Mouse (Mus musculus): ENCODE results near the gene Serpina5. TPM values are rescaled to one million over a fixed set of nuclear protein-coding genes. Genes with fewer than 3 reads are reported as not detected.
A peak's percentile ranks its signal among the peaks of the same experiment; 100 is the strongest.

The Serpina5 gene
- polyA plus RNA-seq, 1 experiment from 2014 or later, result not detected

GRCm38 (mm10) chr12:104127696-104128095 lies 26.8 kb downstream of the Serpina5 start, which contains the start of gene Serpina3b:
Gene Serpina3b (plus strand): TSS chr12:104127996.
- ATAC-seq (ENCODE audit: insufficient number of reproducible peaks, insufficient read depth, low FRiP score, low read depth), result no peak
- no peaks in the 10 kb centered on the region for H3K27me3 ChIP-seq (ENCODE audit: control insufficient read depth, insufficient read depth, low read length)
- H3K4me3 ChIP-seq (ENCODE audit: control insufficient read depth in 1 of 2, insufficient read depth in 1 of 2, low read depth in 1 of 2, low read length in 2 of 2), result no peak within 1 kb of the TSS
- no peak within 1 kb of the TSS for H3K9ac ChIP-seq (ENCODE audit: low read length)
- no peaks in the 10 kb centered on the region for H3K9me3 ChIP-seq (ENCODE audit: control insufficient read depth, low read length)
- no peak within 1 kb of the TSS for H3K27ac ChIP-seq (replicated peaks in 1 of 2; ENCODE audit: control insufficient read depth in 1 of 2, insufficient read depth in 1 of 2, low read depth in 2 of 2, low read length in 2 of 2)
- H3K36me3 ChIP-seq (ENCODE audit: control insufficient read depth, insufficient read depth, low read length), result no peaks in the 10 kb centered on the region
- no peak within 1 kb of the TSS for H3K4me2 ChIP-seq (ENCODE audit: low read length)
- H3K4me1 ChIP-seq (ENCODE audit: control insufficient read depth in 2 of 2, insufficient read depth in 2 of 2, low read length in 2 of 2), result peaks cover 3 to 9% of the 10 kb centered on the region in 2 experiments; a peak in 2 of 4 replicates
- 75% methylated on average over 5 of the region's 5 CpGs for WGBS

- no peak overlapping the region for H3K4me2 ChIP-seq (ENCODE audit: low read length)
- H3K27ac ChIP-seq (replicated peaks in 1 of 2; ENCODE audit: control insufficient read depth in 1 of 2, insufficient read depth in 1 of 2, low read depth in 2 of 2, low read length in 2 of 2), result peak overlapping the region in 1 of 2 experiments; percentile 46; a peak in 1 of 4 replicates
- no peaks in the 10 kb centered on the region for H3K36me3 ChIP-seq (ENCODE audit: control insufficient read depth, insufficient read depth, low read length)
- H3K27me3 ChIP-seq (ENCODE audit: control insufficient read depth, insufficient read depth, low read length), result no peaks in the 10 kb centered on the region
- no peak overlapping the region for H3K4me3 ChIP-seq (ENCODE audit: control insufficient read depth in 1 of 2, insufficient read depth in 1 of 2, low read depth in 1 of 2, low read length in 2 of 2)
- ATAC-seq (ENCODE audit: insufficient number of reproducible peaks, insufficient read depth, low FRiP score, low read depth), result no peak
- H3K4me1 ChIP-seq (ENCODE audit: control insufficient read depth in 2 of 2, insufficient read depth in 2 of 2, low read length in 2 of 2), result peaks cover 3 to 5% of the 10 kb centered on the region in 2 experiments; a peak in 2 of 4 replicates
- no peak overlapping the region for H3K9ac ChIP-seq (ENCODE audit: low read length)
- H3K9me3 ChIP-seq (ENCODE audit: control insufficient read depth, low read length), result no peaks in the 10 kb centered on the region
Observed at GRCm38 (mm10) chr12:104131041-104131440, 30.1 kb downstream of the Serpina5 start.

- no peaks in the 10 kb centered on the region for H3K4me1 ChIP-seq (ENCODE audit: control insufficient read depth in 2 of 2, insufficient read depth in 2 of 2, low read length in 2 of 2)
- no peaks in the 10 kb centered on the region for H3K36me3 ChIP-seq (ENCODE audit: control insufficient read depth, insufficient read depth, low read length)
- H3K27ac ChIP-seq (replicated peaks in 1 of 2; ENCODE audit: control insufficient read depth in 1 of 2, insufficient read depth in 1 of 2, low read depth in 2 of 2, low read length in 2 of 2), result no peak overlapping the region
- no peaks in the 10 kb centered on the region for H3K27me3 ChIP-seq (ENCODE audit: control insufficient read depth, insufficient read depth, low read length)
- H3K4me3 ChIP-seq (ENCODE audit: control insufficient read depth in 1 of 2, insufficient read depth in 1 of 2, low read depth in 1 of 2, low read length in 2 of 2), result no peak overlapping the region
- no peak for ATAC-seq (ENCODE audit: insufficient number of reproducible peaks, insufficient read depth, low FRiP score, low read depth)
- H3K4me2 ChIP-seq (ENCODE audit: low read length), result no peak overlapping the region
- no peak overlapping the region for H3K9ac ChIP-seq (ENCODE audit: low read length)
- 69% methylated on average over 2 of the region's 2 CpGs for WGBS
- H3K9me3 ChIP-seq (ENCODE audit: control insufficient read depth, low read length), result no peaks in the 10 kb centered on the region
Observed at GRCm38 (mm10) chr12:104138216-104138615, 37.3 kb downstream of the Serpina5 start.

GRCm38 (mm10) chr12:104140543-104141103 lies 39.7 kb downstream of the Serpina5 start:
- 83% methylated on average over 4 of the region's 4 CpGs for WGBS
- no peak overlapping the region for H3K27ac ChIP-seq (replicated peaks in 1 of 2; ENCODE audit: control insufficient read depth in 1 of 2, insufficient read depth in 1 of 2, low read depth in 2 of 2, low read length in 2 of 2)
- H3K4me2 ChIP-seq (ENCODE audit: low read length), result no peak overlapping the region

GRCm38 (mm10) chr12:104141506-104141905 lies 40.6 kb downstream of the Serpina5 start:
- WGBS, result 56% methylated on average over 1 of the region's 1 CpGs
- Histone ChIP-seq H3K4me3 (ENCODE audit: control insufficient read depth in 1 of 2, insufficient read depth in 1 of 2, low read depth in 1 of 2, low read length in 2 of 2) (no peak overlapping the region), H3K4me2 (ENCODE audit: low read length) (no peak overlapping the region), H3K4me1 (ENCODE audit: control insufficient read depth in 2 of 2, insufficient read depth in 2 of 2, low read length in 2 of 2) (no peaks in the 10 kb centered on the region), H3K27me3 (ENCODE audit: control insufficient read depth, insufficient read depth, low read length) (no peaks in the 10 kb centered on the region), H3K36me3 (ENCODE audit: control insufficient read depth, insufficient read depth, low read length) (no peaks in the 10 kb centered on the region), H3K9ac (ENCODE audit: low read length) (no peak overlapping the region), H3K27ac (replicated peaks in 1 of 2; ENCODE audit: control insufficient read depth in 1 of 2, insufficient read depth in 1 of 2, low read depth in 2 of 2, low read length in 2 of 2) (no peak overlapping the region), H3K9me3 (ENCODE audit: control insufficient read depth, low read length) (no peaks in the 10 kb centered on the region)
- ATAC-seq (ENCODE audit: insufficient number of reproducible peaks, insufficient read depth, low FRiP score, low read depth), result no peak

More at GRCm38 (mm10) chr12:104140543-104141103, 39.7 kb downstream of the Serpina5 start:
- H3K9ac ChIP-seq (ENCODE audit: low read length), result no peak overlapping the region
- H3K4me3 ChIP-seq (ENCODE audit: control insufficient read depth in 1 of 2, insufficient read depth in 1 of 2, low read depth in 1 of 2, low read length in 2 of 2), result no peak overlapping the region
- H3K27me3 ChIP-seq (ENCODE audit: control insufficient read depth, insufficient read depth, low read length), result no peaks in the 10 kb centered on the region
- no peaks in the 10 kb centered on the region for H3K9me3 ChIP-seq (ENCODE audit: control insufficient read depth, low read length)
- no peaks in the 10 kb centered on the region for H3K4me1 ChIP-seq (ENCODE audit: control insufficient read depth in 2 of 2, insufficient read depth in 2 of 2, low read length in 2 of 2)
- no peak for ATAC-seq (ENCODE audit: insufficient number of reproducible peaks, insufficient read depth, low FRiP score, low read depth)
- no peaks in the 10 kb centered on the region for H3K36me3 ChIP-seq (ENCODE audit: control insufficient read depth, insufficient read depth, low read length)

- Histone ChIP-seq H3K9ac (ENCODE audit: low read length) (no peak overlapping the region), H3K27me3 (ENCODE audit: control insufficient read depth, insufficient read depth, low read length) (no peaks in the 10 kb centered on the region), H3K4me3 (ENCODE audit: control insufficient read depth in 1 of 2, insufficient read depth in 1 of 2, low read depth in 1 of 2, low read length in 2 of 2) (no peak overlapping the region), H3K4me1 (ENCODE audit: control insufficient read depth in 2 of 2, insufficient read depth in 2 of 2, low read length in 2 of 2) (no peaks in the 10 kb centered on the region), H3K9me3 (ENCODE audit: control insufficient read depth, low read length) (no peaks in the 10 kb centered on the region), H3K4me2 (ENCODE audit: low read length) (no peak overlapping the region), H3K36me3 (ENCODE audit: control insufficient read depth, insufficient read depth, low read length) (no peaks in the 10 kb centered on the region), H3K27ac (replicated peaks in 1 of 2; ENCODE audit: control insufficient read depth in 1 of 2, insufficient read depth in 1 of 2, low read depth in 2 of 2, low read length in 2 of 2) (no peak overlapping the region)
- 44% methylated on average over 1 of the region's 1 CpGs for WGBS
- no peak for ATAC-seq (ENCODE audit: insufficient number of reproducible peaks, insufficient read depth, low FRiP score, low read depth)
Observed at GRCm38 (mm10) chr12:104142427-104142826, 41.5 kb downstream of the Serpina5 start.

GRCm38 (mm10) chr12:104143286-104143685 lies 42.4 kb downstream of the Serpina5 start:
- no peak overlapping the region for H3K27ac ChIP-seq (replicated peaks in 1 of 2; ENCODE audit: control insufficient read depth in 1 of 2, insufficient read depth in 1 of 2, low read depth in 2 of 2, low read length in 2 of 2)
- H3K4me2 ChIP-seq (ENCODE audit: low read length), result no peak overlapping the region
- 39% methylated on average over 1 of the region's 1 CpGs for WGBS
- no peak overlapping the region for H3K9ac ChIP-seq (ENCODE audit: low read length)
- no peak for ATAC-seq (ENCODE audit: insufficient number of reproducible peaks, insufficient read depth, low FRiP score, low read depth)
- no peaks in the 10 kb centered on the region for H3K9me3 ChIP-seq (ENCODE audit: control insufficient read depth, low read length)
- no peaks in the 10 kb centered on the region for H3K27me3 ChIP-seq (ENCODE audit: control insufficient read depth, insufficient read depth, low read length)
- no peaks in the 10 kb centered on the region for H3K4me1 ChIP-seq (ENCODE audit: control insufficient read depth in 2 of 2, insufficient read depth in 2 of 2, low read length in 2 of 2)
- no peak overlapping the region for H3K4me3 ChIP-seq (ENCODE audit: control insufficient read depth in 1 of 2, insufficient read depth in 1 of 2, low read depth in 1 of 2, low read length in 2 of 2)
- no peaks in the 10 kb centered on the region for H3K36me3 ChIP-seq (ENCODE audit: control insufficient read depth, insufficient read depth, low read length)

GRCm38 (mm10) chr12:104145571-104145970 lies 44.7 kb downstream of the Serpina5 start:
- no peak overlapping the region for H3K9ac ChIP-seq (ENCODE audit: low read length)
- no peaks in the 10 kb centered on the region for H3K27me3 ChIP-seq (ENCODE audit: control insufficient read depth, insufficient read depth, low read length)
- no peaks in the 10 kb centered on the region for H3K9me3 ChIP-seq (ENCODE audit: control insufficient read depth, low read length)
- no peak overlapping the region for H3K4me3 ChIP-seq (ENCODE audit: control insufficient read depth in 1 of 2, insufficient read depth in 1 of 2, low read depth in 1 of 2, low read length in 2 of 2)
- no peak overlapping the region for H3K4me2 ChIP-seq (ENCODE audit: low read length)
- ATAC-seq (ENCODE audit: insufficient number of reproducible peaks, insufficient read depth, low FRiP score, low read depth), result no peak
- H3K4me1 ChIP-seq (ENCODE audit: control insufficient read depth in 2 of 2, insufficient read depth in 2 of 2, low read length in 2 of 2), result no peaks in the 10 kb centered on the region
- no peak overlapping the region for H3K27ac ChIP-seq (replicated peaks in 1 of 2; ENCODE audit: control insufficient read depth in 1 of 2, insufficient read depth in 1 of 2, low read depth in 2 of 2, low read length in 2 of 2)
- WGBS, result 70% methylated on average over 2 of the region's 2 CpGs
- no peaks in the 10 kb centered on the region for H3K36me3 ChIP-seq (ENCODE audit: control insufficient read depth, insufficient read depth, low read length)

All from heart, embryonic 14.5 days (tissue).